9 mouse cellular contexts compared by ENCODE assay signal in genomic region chr13:65310849-65311248, GRCm38 (mm10). TPM values are rescaled to one million over a fixed set of nuclear protein-coding genes. Genes with fewer than 3 reads are reported as not detected.
DNase-seq lines count a peak whose midpoint lies in the region; ATAC-seq and TF ChIP-seq lines count a peak whose summit lies in the region.
"Not testable (repeated sequence)": the region's sequence is repeated elsewhere in the genome, so short reads cannot be mapped to it uniquely, and the experiment has no call there.
"Had no signal": no experiment of that assay in that cellular context is flagged by ENCODE, and none has a peak within 500 bp of the region (broad histone marks: within the 10 kb centered on the region; RNA-seq: fewer than 3 reads in every experiment).

No protein-coding gene starts in this region.

- not testable (repeated sequence) for ATAC-seq in hindbrain, embryonic 15.5 days (ENCODE audit: low FRiP score, low read depth); lung, postnatal 0 days

- peak overlapping the region; percentile 53 for H3K4me2 ChIP-seq in hindbrain, embryonic 15.5 days
- H3K4me2 ChIP-seq in lung, postnatal 0 days (replicated peaks; ENCODE audit: low read depth, low read length) = peak overlapping the region; percentile 19

- H3K4me1 ChIP-seq in hindbrain, embryonic 15.5 days (replicated peaks); lung, postnatal 0 days (ENCODE audit: insufficient read depth, low read depth, low read length): not testable (repeated sequence)

- not testable (repeated sequence) for H3K9ac ChIP-seq in hindbrain, embryonic 15.5 days; lung, postnatal 0 days (replicated peaks; ENCODE audit: low read depth)

- H3K4me3 ChIP-seq in hindbrain, embryonic 15.5 days = peak overlapping the region; percentile 34
- not testable (repeated sequence) for H3K4me3 ChIP-seq in lung, postnatal 0 days (ENCODE audit: low read depth, low read length)

- WGBS in hindbrain, embryonic 15.5 days = 40% methylated on average over 12 of the region's 12 CpGs
- 40% methylated on average over 12 of the region's 12 CpGs for WGBS in lung, postnatal 0 days

- peak; percentile 52 for TF ChIP-seq CTCF in lung, postnatal 0 days (IDR thresholded peaks at IDR 0.05)

- not testable (repeated sequence) for H3K27me3 ChIP-seq in hindbrain, embryonic 15.5 days; lung, postnatal 0 days (replicated peaks; ENCODE audit: insufficient read depth, low read length)

- H3K27ac ChIP-seq in hindbrain, embryonic 15.5 days (replicated peaks); lung, postnatal 0 days (ENCODE audit: low read length): not testable (repeated sequence)

- DNase-seq in WW6 (ENCODE audit: low read depth, low spot score) = peak; percentile 34
- peak; percentile 42 to 50 for DNase-seq in cerebellum, postnatal 10 days
- DNase-seq in forelimb bud, embryonic 11.5 days (ENCODE audit: low read depth, low spot score) = peak; percentile 43
- peak; percentile 11 to 50 for DNase-seq in layer of hippocampus, postnatal 25 days (ENCODE audit: extremely low spot score in 1 of 2, low spot score in 1 of 2)
- peak; percentile 10 for DNase-seq in lung, postnatal 0 days (ENCODE audit: low spot score)
- peak; percentile 30 for DNase-seq in ovary, postnatal 14 days (ENCODE audit: low spot score)
- DNase-seq in urinary bladder, postnatal 14 days (ENCODE audit: low spot score) = peak; percentile 30

- peaks cover 13% of the 10 kb centered on the region for H3K9me3 ChIP-seq in hindbrain, embryonic 15.5 days
- not testable (repeated sequence) for H3K9me3 ChIP-seq in lung, postnatal 0 days (ENCODE audit: low read length)

- not testable (repeated sequence) for TF ChIP-seq EP300 in lung, postnatal 0 days (IDR thresholded peaks at IDR 0.05)

- H3K36me3 ChIP-seq in hindbrain, embryonic 15.5 days; lung, postnatal 0 days (ENCODE audit: insufficient read depth, low read length): not testable (repeated sequence)

RNA-seq across cellular contexts. Expression of gene Zfp369, which starts 32.2 kb away (rescaled TPM):
- polyA plus RNA-seq in hindbrain, embryonic 15.5 days (2015; fragmentation: Nextera tagmentation; extraction: Ambion mirVana) = 14.1 and 15.1 TPM in 2 replicates
- 10 to 100 TPM; 63.2 to 64.2 TPM for total RNA-seq in layer of hippocampus, postnatal 25 days (2021)
- polyA plus RNA-seq in lung, postnatal 0 days (2015; fragmentation: Nextera tagmentation; extraction: Ambion mirVana) = 7.0 and 7.7 TPM in 2 replicates

RNA-seq across cellular contexts. Expression of gene Gm10775, which starts 51.5 kb away (rescaled TPM):
- 0.25 and 0.26 TPM in 2 replicates for polyA plus RNA-seq in hindbrain, embryonic 15.5 days (2015; fragmentation: Nextera tagmentation; extraction: Ambion mirVana)
- total RNA-seq in layer of hippocampus, postnatal 25 days (2021) = under 1 TPM in 1 of 2 experiments, not detected in 1; 0.52 TPM
- polyA plus RNA-seq in lung, postnatal 0 days (2015; fragmentation: Nextera tagmentation; extraction: Ambion mirVana) = not detected in 2 replicates
- total RNA-seq: neutrophil, adult 5-6 weeks had no signal
